Mouse (Mus musculus) intestine, embryonic 15.5 days (tissue): ENCODE data around the gene Mov10l1. TPM values are rescaled to one million over a fixed set of nuclear protein-coding genes. Genes with fewer than 3 reads are reported as not detected.

ENCODE experiments used
- polyA plus RNA-seq: library from polyadenylated mRNA; unstranded; fragments of >200 nt; fragmentation: Nextera tagmentation; extraction: Ambion mirVana; gene quantifications from 2 replicates; pipeline ENCODE4 v1.2.1, GENCODE M21; 2015

Mov10l1 gene
- polyA plus RNA-seq, 1 experiment from 2014 or later: not detected

Other genes with a start within 250 kb of the Mov10l1 start
- 17.1 and 17.2 TPM in 2 replicates for gene Brd1, start 248.7 kb upstream of the Mov10l1 start, polyA plus RNA-seq
- 14.0 and 14.7 TPM in 2 replicates for gene Zbed4, start 231.2 kb upstream of the Mov10l1 start, polyA plus RNA-seq
- 12.7 and 14.0 TPM in 2 replicates for gene Alg12, start 163.6 kb upstream of the Mov10l1 start, polyA plus RNA-seq
- 97.9 and 131 TPM in 2 replicates for gene Creld2, start 163.3 kb upstream of the Mov10l1 start, polyA plus RNA-seq
- gene Pim3, start 120.7 kb upstream of the Mov10l1 start, polyA plus RNA-seq: 53.8 and 54.5 TPM in 2 replicates
- not detected in 2 replicates for gene Ttll8, start 28.5 kb upstream of the Mov10l1 start, polyA plus RNA-seq
- gene Mlc1, start 3.9 kb upstream of the Mov10l1 start, polyA plus RNA-seq: not detected in 2 replicates
- 0.21 and 0.59 TPM in 2 replicates for gene Panx2, start 76.8 kb downstream of the Mov10l1 start, polyA plus RNA-seq
- gene Trabd, start 92.2 kb downstream of the Mov10l1 start, polyA plus RNA-seq: 46.4 and 56.6 TPM in 2 replicates
- 15.9 and 17.6 TPM in 2 replicates for gene Selenoo, start 106.2 kb downstream of the Mov10l1 start, polyA plus RNA-seq
- 10.5 and 12.6 TPM in 2 replicates for gene Tubgcp6, start 140.2 kb downstream of the Mov10l1 start, polyA plus RNA-seq
- 20.3 and 20.8 TPM in 2 replicates for gene Hdac10, start 145.8 kb downstream of the Mov10l1 start, polyA plus RNA-seq
- 3.6 and 4.2 TPM in 2 replicates for gene Mapk12, start 157.8 kb downstream of the Mov10l1 start, polyA plus RNA-seq
- 5.8 and 6.0 TPM in 2 replicates for gene Mapk11, start 166.7 kb downstream of the Mov10l1 start, polyA plus RNA-seq
- 107 and 118 TPM in 2 replicates for gene Plxnb2, start 197.9 kb downstream of the Mov10l1 start, polyA plus RNA-seq
- 12.1 and 13.1 TPM in 2 replicates for gene Dennd6b, start 213.6 kb downstream of the Mov10l1 start, polyA plus RNA-seq
- 21.6 and 23.9 TPM in 2 replicates for gene Ppp6r2, start 228.6 kb downstream of the Mov10l1 start, polyA plus RNA-seq